Mouse (Mus musculus): ENCODE measurements around the gene Aurkb. TPM values are rescaled to one million over a fixed set of nuclear protein-coding genes. Genes with fewer than 3 reads are reported as not detected.
"Not testable (repeated sequence)": the region's sequence is repeated elsewhere in the genome, so short reads cannot be mapped to it uniquely, and the experiment has no call there.

The Aurkb gene
- total and polyA plus RNA-seq, 2 experiments from 2014 or later, result 12.5 to 13.9 TPM

DNA sequence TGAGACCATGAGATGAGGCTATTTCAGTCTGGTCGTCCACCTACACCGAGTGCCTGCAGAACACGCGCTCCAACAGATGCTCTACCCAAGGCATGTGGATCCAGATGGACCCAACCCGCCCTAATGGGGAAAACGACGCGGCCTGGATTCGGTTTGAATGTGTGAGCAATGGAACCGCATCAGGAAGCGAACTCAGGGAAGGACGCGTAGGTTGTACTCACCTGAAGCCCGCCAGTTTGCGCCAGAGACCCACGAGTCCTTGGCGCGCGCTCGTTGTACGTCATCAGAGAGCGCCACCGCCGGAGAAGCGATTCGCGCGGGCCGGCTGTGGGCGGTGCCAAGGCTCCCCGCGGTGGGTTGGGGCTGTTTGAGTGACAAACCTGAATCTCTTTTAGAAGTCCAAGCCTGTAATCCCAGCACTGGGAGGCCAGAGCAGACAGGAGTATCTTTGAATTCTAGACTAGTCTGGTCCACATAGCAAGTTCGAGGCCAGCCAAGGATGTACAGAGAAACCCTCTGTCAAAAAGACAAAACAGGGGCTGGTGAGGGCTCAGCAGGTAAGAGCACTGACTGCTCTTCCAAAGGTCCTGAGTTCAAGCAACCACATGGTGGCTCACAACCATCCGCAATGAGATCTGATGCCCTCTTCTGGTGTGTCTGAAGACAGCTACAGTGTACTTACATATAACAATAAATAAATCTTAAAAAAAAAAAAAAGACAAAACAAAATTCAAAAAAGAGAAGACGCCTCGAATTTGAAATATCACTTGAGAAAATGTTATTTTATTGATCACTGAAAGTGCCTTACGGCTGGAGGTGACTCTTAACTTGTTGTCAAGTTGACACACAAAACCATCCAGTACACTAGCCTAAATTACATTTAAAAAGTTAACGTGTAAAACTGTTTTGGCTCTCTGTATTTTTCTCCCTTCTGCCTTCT, 37.0 kb upstream of the Aurkb start, which contains the start of gene Pfas:
Gene Pfas (minus strand): TSS at position 279 of the 940 bp plus-strand sequence.
- peak within 1 kb of the TSS; percentile 81 for H3K4me3 ChIP-seq (ENCODE audit: low read depth, low read length)
- peak; percentile 98 for DNase-seq
- WGBS, result 9% methylated on average over 38 of the region's 38 CpGs

DNA sequence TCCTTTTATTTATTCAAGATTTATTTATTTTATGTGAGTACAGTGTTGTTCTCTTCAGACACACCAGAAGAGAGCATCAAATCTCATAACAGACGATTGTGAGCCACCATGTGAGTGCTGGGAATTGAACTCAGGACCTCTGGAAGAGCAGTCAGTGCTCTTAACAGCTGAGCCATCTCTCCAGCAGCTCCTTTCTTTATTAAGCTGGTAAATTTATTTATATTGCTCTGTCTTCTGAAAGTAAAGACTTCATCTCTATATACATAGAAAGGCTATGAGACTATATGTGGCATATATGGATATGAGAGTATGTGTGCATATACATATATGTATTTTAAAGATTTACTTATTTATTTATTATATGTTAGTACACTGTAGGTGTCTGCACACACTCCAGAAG, 35.9 kb upstream of the Aurkb start:
- no peak for TF ChIP-seq CTCF (IDR thresholded peaks at IDR 0.05; ENCODE audit: low read depth)
- no peaks in the 10 kb centered on the region for H3K9me3 ChIP-seq (ENCODE audit: low read length)
- DNase-seq (no peak), ATAC-seq (no peak)
- H3K27ac ChIP-seq (ENCODE audit: low read depth, low read length), result no peak overlapping the region
- no peak overlapping the region for H3K4me3 ChIP-seq (ENCODE audit: low read depth, low read length)
- 89% methylated on average over 1 of the region's 1 CpGs for WGBS
- H3K9ac ChIP-seq, result no peak overlapping the region
- H3K36me3 ChIP-seq (ENCODE audit: insufficient read depth), result no peaks in the 10 kb centered on the region
- no peaks in the 10 kb centered on the region for H3K27me3 ChIP-seq (ENCODE audit: insufficient read depth, low read length)
- peaks cover 4% of the 10 kb centered on the region; the same call in 1 of the 2 replicates for H3K4me1 ChIP-seq (ENCODE audit: insufficient read depth)
- H3K4me2 ChIP-seq (ENCODE audit: low read depth), result no peak overlapping the region

More for the DNA sequence above, 37.0 kb upstream of the Aurkb start, which contains the start of gene Pfas:
- Histone ChIP-seq H3K4me2 (ENCODE audit: low read depth) (peak within 1 kb of the TSS; percentile 66), H3K27ac (ENCODE audit: low read depth, low read length) (peak within 1 kb of the TSS; percentile 47; the same call in 1 of the 2 replicates), H3K9ac (peak within 1 kb of the TSS; percentile 72), H3K27me3 (ENCODE audit: insufficient read depth, low read length) (no peaks in the 10 kb centered on the region), H3K4me1 (ENCODE audit: insufficient read depth) (peaks cover 4% of the 10 kb centered on the region; the same call in 1 of the 2 replicates), H3K9me3 (ENCODE audit: low read length) (no peaks in the 10 kb centered on the region), H3K36me3 (ENCODE audit: insufficient read depth) (no peaks in the 10 kb centered on the region)
- TF ChIP-seq CTCF (IDR thresholded peaks at IDR 0.05; ENCODE audit: low read depth), result peak; percentile 28; the same call in 1 of the 2 replicates
- peak; percentile 86 for ATAC-seq

DNA sequence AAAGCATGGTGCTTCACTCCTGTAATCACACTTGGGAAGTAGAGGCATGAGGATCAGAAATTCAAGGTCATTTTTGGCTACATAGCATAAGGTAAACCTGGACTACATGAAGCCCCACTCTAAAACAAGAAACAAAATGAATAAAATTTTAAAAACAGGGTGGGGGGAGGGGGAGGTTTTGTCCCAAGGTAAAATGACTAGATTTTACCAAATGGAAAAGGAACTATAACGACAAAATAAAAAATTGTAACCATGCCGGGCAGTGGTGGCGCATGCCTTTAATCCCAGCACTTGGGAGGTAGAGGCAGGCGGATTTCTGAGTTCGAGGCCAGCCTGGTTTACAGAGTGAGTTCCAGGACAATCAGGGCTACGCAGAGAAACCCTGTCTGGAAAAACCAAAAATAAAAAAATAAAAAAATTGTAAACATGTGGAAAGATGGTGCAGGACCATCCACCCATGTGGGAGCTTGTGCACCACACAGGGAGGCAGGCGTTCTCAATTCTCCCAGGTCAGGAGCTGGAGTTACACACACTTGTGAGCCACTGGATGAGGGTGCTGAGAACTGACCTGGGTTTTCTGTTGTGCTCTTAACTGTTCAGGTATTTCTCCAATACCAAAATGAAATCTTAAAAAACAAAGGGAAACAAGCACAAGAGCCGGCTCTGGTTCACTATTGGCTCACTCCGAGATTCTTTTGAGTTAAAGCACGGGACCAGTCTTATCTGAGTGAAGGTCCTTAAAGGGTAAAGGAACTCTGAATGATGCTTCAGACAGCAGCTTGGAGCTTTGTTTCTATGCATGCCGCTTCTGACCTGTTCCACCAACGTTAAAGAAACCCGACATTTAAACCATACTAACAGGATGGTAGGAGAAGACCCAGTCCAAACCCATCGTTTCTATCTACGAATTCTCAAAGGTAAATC, 34.8 kb upstream of the Aurkb start:
- DNase-seq, result no peak
- no peak for TF ChIP-seq CTCF (IDR thresholded peaks at IDR 0.05; ENCODE audit: low read depth)
- Histone ChIP-seq H3K9ac (no peak overlapping the region), H3K4me3 (ENCODE audit: low read depth, low read length) (no peak overlapping the region), H3K4me1 (ENCODE audit: insufficient read depth) (peaks cover 4% of the 10 kb centered on the region; the same call in 1 of the 2 replicates), H3K27ac (ENCODE audit: low read depth, low read length) (no peak overlapping the region), H3K9me3 (ENCODE audit: low read length) (no peaks in the 10 kb centered on the region), H3K4me2 (ENCODE audit: low read depth) (no peak overlapping the region), H3K36me3 (ENCODE audit: insufficient read depth) (no peaks in the 10 kb centered on the region), H3K27me3 (ENCODE audit: insufficient read depth, low read length) (no peaks in the 10 kb centered on the region)
- WGBS, result 91% methylated on average over 15 of the region's 15 CpGs
- no peak for ATAC-seq

DNA sequence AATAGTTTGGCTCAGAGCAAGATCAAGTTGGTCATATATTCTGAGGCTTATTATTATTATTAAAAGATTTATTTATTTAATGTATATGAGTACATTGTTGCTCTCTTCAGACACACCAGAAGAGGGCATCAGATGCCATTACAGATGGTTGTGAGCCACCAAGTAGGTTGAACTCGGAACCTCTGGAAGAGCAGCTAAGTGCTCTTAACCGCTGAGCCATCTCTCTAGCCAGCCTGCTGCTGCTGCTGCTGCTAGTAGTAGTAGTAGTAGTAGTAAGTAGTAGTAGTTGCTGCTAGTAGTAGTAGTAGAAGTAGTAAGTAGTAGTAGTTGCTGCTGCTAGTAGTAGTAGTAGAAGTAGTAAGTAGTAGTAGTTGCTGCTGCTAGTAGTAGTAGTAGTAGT, 34.0 kb upstream of the Aurkb start:
- not testable (repeated sequence) for ATAC-seq; H3K36me3 ChIP-seq (ENCODE audit: insufficient read depth); H3K9me3 ChIP-seq (ENCODE audit: low read length); H3K27ac ChIP-seq (ENCODE audit: low read depth, low read length); H3K27me3 ChIP-seq (ENCODE audit: insufficient read depth, low read length); DNase-seq; H3K4me1 ChIP-seq (ENCODE audit: insufficient read depth)
- 0 out of 2 replicates have a peak overlapping the region, but pooled peaks have one; percentile 60 for H3K9ac ChIP-seq
- 84% methylated on average over 2 of the region's 2 CpGs for WGBS
- H3K4me2 ChIP-seq (ENCODE audit: low read depth), result peak overlapping the region; percentile 72
- peak overlapping the region; percentile 51 for H3K4me3 ChIP-seq (ENCODE audit: low read depth, low read length)

DNA sequence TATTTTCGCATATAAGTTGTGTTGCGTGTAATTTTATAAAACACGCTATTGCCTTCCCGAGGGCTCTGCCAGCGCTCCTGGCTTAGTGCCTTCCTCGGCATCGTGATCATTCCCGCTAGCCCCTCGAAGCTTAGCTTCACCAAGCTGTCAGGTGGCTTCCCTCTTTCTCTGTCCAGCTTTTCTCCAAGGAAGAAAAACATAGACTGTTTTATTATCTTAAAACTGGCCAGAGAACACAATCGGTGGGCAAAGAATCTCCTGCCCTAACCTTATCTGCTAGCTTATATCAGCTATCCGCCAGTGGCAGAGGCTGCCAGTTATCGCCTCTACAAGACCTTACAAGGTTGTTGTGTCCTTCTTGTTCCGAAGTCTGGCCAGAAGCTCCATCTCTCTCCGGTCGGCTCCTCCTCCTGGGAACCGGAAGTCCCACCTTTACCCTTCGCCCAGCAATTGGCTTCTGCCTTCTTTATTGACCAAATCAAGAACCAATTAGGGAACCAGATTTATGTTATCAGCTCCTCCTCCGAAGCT, 33.3 kb upstream of the Aurkb start:
- Histone ChIP-seq H3K4me2 (ENCODE audit: low read depth) (peak overlapping the region; percentile 72), H3K9ac (peak overlapping the region; percentile 60), H3K9me3 (ENCODE audit: low read length) (no peaks in the 10 kb centered on the region), H3K36me3 (ENCODE audit: insufficient read depth) (no peaks in the 10 kb centered on the region), H3K4me1 (ENCODE audit: insufficient read depth) (peaks cover 11% of the 10 kb centered on the region), H3K27me3 (ENCODE audit: insufficient read depth, low read length) (no peaks in the 10 kb centered on the region), H3K27ac (ENCODE audit: low read depth, low read length) (peak overlapping the region; percentile 83), H3K4me3 (ENCODE audit: low read depth, low read length) (peak overlapping the region; percentile 51)
- WGBS, result 1% methylated on average over 18 of the region's 18 CpGs
- ATAC-seq (peak; percentile 74), DNase-seq (peak; percentile 93)
- TF ChIP-seq CTCF (IDR thresholded peaks at IDR 0.05; ENCODE audit: low read depth), result no peak

DNA sequence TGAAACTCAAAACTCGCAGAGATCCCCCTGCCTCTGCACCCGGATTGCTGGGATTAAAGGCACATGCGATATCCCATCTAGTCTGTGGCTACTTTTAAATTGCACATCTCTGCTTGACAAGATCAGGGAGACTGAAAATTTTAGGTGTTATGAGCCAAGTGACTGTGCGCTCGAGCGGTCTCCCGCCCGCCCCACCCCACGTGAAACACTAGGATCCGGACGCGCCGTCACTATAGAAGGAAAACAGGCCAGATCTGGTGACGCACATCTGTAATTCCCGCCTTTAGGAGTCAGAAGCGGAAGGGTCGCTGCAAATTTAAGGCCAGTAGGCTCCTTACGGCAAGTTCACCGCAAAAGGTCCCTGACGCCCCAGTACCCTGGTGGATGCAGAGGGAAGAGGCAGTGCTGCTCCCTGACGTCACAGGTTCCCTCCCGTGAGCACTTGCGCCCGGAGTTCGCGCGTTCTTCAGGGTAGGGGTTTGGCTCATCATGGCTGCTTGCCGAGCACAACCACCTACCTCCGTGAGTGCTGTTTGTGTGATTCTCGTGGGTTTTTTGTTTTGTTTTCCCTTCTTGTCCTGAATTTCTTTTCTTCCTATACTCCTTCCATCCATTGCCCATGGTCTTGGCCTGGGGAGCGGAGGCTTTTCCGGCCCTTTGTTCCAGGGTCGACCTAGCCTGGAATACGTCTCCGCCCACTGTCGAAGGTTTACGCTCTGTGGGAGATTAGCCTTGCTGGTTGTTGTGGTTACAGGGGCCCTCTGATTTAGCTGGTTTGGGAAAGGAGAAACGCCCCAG, 29.6 kb upstream of the Aurkb start, which contains the start of gene Ctc1:
Gene Ctc1 (plus strand): TSS at position 268 of the 798 bp plus-strand sequence.
- H3K9ac ChIP-seq, result peak within 1 kb of the TSS; percentile 90
- no peaks in the 10 kb centered on the region for H3K9me3 ChIP-seq (ENCODE audit: low read length)
- H3K36me3 ChIP-seq (ENCODE audit: insufficient read depth), result 0 out of 2 replicates have a peak, but pooled peaks cover under 1% of the 10 kb centered on the region
- ATAC-seq (peak; percentile 98), DNase-seq (peak; percentile 96)
- H3K27me3 ChIP-seq (ENCODE audit: insufficient read depth, low read length), result no peaks in the 10 kb centered on the region
- WGBS, result 3% methylated on average over 38 of the region's 38 CpGs
- peak within 1 kb of the TSS; percentile 93 for H3K27ac ChIP-seq (ENCODE audit: low read depth, low read length)
- peak within 1 kb of the TSS; percentile 68 for H3K4me3 ChIP-seq (ENCODE audit: low read depth, low read length)
- H3K4me1 ChIP-seq (ENCODE audit: insufficient read depth), result peaks cover 7% of the 10 kb centered on the region
- H3K4me2 ChIP-seq (ENCODE audit: low read depth), result peak within 1 kb of the TSS; percentile 50
- TF ChIP-seq CTCF (IDR thresholded peaks at IDR 0.05; ENCODE audit: low read depth), result peak; percentile 88

Measured in forebrain, postnatal 0 days (tissue).